Mouse (Mus musculus) small intestine, adult 10 weeks (tissue): ENCODE measurements around the gene Pdzd3. TPM values are rescaled to one million over a fixed set of nuclear protein-coding genes. Genes with fewer than 3 reads are reported as not detected.

ENCODE experiments used
- polyA plus RNA-seq: library from polyadenylated mRNA; stranded (reverse); fragments of 350-450 nt; fragmentation: Illumina TruSeq; extraction: RNeasy Lipid Tissue Mini Kit (QIAGEN cat#74804); gene quantifications from one replicate; pipeline ENCODE4 v1.2.3, GENCODE M21; 2014; ENCODE audit warnings: low replicate concordance

Pdzd3 gene
- polyA plus RNA-seq: 2.2 TPM

GRCm38 (mm10) chr9:44251314-44251713 lies at the start of gene Pdzd3:
Gene Pdzd3 (minus strand): TSS chr9:44251471.

GRCm38 (mm10) chr9:44288076-44288958 lies 37.0 kb upstream of the Pdzd3 start, which contains the start of gene Abcg4:
Gene Abcg4 (minus strand): TSS chr9:44288615.

DNA sequence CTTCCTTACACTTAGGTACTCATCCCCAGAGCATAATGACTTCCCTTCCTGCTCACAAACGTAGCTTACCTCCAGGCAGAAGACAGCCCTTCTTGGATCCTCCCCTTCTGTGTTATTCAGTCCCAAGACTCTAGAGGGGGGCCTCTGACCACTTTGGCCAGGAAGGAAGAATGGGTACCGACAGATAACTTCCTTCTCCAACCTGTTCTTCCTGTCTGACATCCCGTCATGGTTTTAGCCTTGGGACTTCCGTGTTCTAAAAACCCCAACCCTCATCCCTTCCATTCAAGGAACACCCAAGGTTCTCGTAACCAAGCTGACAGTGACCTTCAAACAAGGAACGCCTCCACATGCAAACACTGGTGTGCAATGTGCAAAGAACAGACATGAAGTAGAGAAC lies 17.2 kb upstream of the Pdzd3 start, which contains the start of gene Nlrx1:
TSS of gene Nlrx1 (minus strand) at position 168 of the 400 bp plus-strand sequence.

DNA sequence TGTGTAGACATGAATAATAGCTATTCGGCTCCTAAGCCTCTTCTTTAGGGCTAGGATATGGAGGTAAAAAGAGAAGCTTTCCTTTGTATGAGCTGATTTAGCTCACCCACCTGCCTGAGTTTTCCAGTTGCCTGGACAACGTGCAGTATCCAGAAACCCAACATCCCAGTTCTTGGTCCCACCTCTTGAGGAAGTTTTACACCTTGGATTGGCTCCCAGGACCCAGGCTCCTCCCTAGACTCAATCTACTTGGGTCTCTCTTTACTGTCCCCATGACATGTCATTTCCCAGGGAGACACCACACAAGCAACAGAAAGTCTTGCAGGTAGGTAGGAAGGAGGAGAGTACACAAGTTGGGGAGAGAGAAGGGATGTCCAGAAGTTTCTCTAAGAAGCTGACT lies 10.9 kb downstream of the Pdzd3 start, which contains the start of gene Ccdc153:
TSS of gene Ccdc153 (plus strand) at position 278 of the 400 bp plus-strand sequence.

GRCm38 (mm10) chr9:44233802-44234478 lies 17.3 kb downstream of the Pdzd3 start, which contains the start of gene Cbl:
Gene Cbl (minus strand): TSS chr9:44234049.

Other genes with a start within 250 kb of the Pdzd3 start
- gene Thy1, start 208.1 kb downstream of the Pdzd3 start, polyA plus RNA-seq: not detected
- 6.1 TPM for gene Usp2, start 184.4 kb downstream of the Pdzd3 start, polyA plus RNA-seq
- gene Mfrp, start 149.7 kb downstream of the Pdzd3 start, polyA plus RNA-seq: not detected
- not detected for gene C1qtnf5, start 144.2 kb downstream of the Pdzd3 start, polyA plus RNA-seq
- gene Gm49380, start 138.0 kb downstream of the Pdzd3 start, polyA plus RNA-seq: not detected
- gene Rnf26, start 138.0 kb downstream of the Pdzd3 start, polyA plus RNA-seq: 0.45 TPM
- gene Mcam, start 117.0 kb downstream of the Pdzd3 start, polyA plus RNA-seq: 3.6 TPM
- gene Cbl, start 17.4 kb downstream of the Pdzd3 start, polyA plus RNA-seq: 39.1 TPM
- gene Ccdc153, start 10.8 kb downstream of the Pdzd3 start, polyA plus RNA-seq: not detected
- not detected for gene Nlrx1, start 17.1 kb upstream of the Pdzd3 start, polyA plus RNA-seq
- not detected for gene Abcg4, start 37.1 kb upstream of the Pdzd3 start, polyA plus RNA-seq
- 18.5 TPM for gene Hinfp, start 54.2 kb upstream of the Pdzd3 start, polyA plus RNA-seq
- 6.6 TPM for gene C2cd2l, start 68.8 kb upstream of the Pdzd3 start, polyA plus RNA-seq
- 7.8 TPM for gene Dpagt1, start 74.5 kb upstream of the Pdzd3 start, polyA plus RNA-seq
- 4.3 TPM for gene H2afx, start 83.2 kb upstream of the Pdzd3 start, polyA plus RNA-seq
- gene Hmbs, start 92.8 kb upstream of the Pdzd3 start, polyA plus RNA-seq: 18.0 TPM
- 4.8 TPM for gene Vps11, start 110.2 kb upstream of the Pdzd3 start, polyA plus RNA-seq
- 7.2 TPM for gene Hyou1, start 128.0 kb upstream of the Pdzd3 start, polyA plus RNA-seq
- 21.7 TPM for gene Slc37a4, start 145.4 kb upstream of the Pdzd3 start, polyA plus RNA-seq
- 316 TPM for gene Rps25, start 155.7 kb upstream of the Pdzd3 start, polyA plus RNA-seq
- gene Trappc4, start 156.1 kb upstream of the Pdzd3 start, polyA plus RNA-seq: 40.2 TPM
- gene Ccdc84, start 167.1 kb upstream of the Pdzd3 start, polyA plus RNA-seq: 16.5 TPM
- gene Foxr1, start 189.7 kb upstream of the Pdzd3 start, polyA plus RNA-seq: not detected
- not detected for gene Upk2, start 203.5 kb upstream of the Pdzd3 start, polyA plus RNA-seq
- 0.89 TPM for gene Bcl9l, start 231.4 kb upstream of the Pdzd3 start, polyA plus RNA-seq